Mouse (Mus musculus) cerebellum, postnatal 14 days (tissue): ENCODE data around the gene Hspg2.

Experiments used
- DNase-seq, 2 experiments: peaks; one replicate each; pipeline ENCODE4 v3.0.0; 2021; ENCODE audit warnings: mixed read lengths in 2 of 2

Gene Hspg2

GRCm38 (mm10) chr4:137502801-137503200 lies 34.2 kb downstream of the Hspg2 start:
- no peak for DNase-seq

- DNase-seq: no peak
These were observed 35.0 kb downstream of the Hspg2 start for GRCm38 (mm10) chr4:137503509-137503971.

- no peak for DNase-seq
These were observed 38.1 kb downstream of the Hspg2 start for GRCm38 (mm10) chr4:137506629-137507028.

- DNase-seq: no peak
These were observed 41.0 kb downstream of the Hspg2 start for GRCm38 (mm10) chr4:137509528-137509927.

GRCm38 (mm10) chr4:137510021-137510696 lies 41.6 kb downstream of the Hspg2 start:
- peak; percentile 43 to 68 for DNase-seq

GRCm38 (mm10) chr4:137512897-137513296 lies 44.3 kb downstream of the Hspg2 start:
- no peak for DNase-seq

- no peak for DNase-seq
These were observed 49.6 kb downstream of the Hspg2 start for GRCm38 (mm10) chr4:137517989-137518691.

- no peak for DNase-seq
These were observed 50.2 kb downstream of the Hspg2 start for GRCm38 (mm10) chr4:137518746-137519145.

GRCm38 (mm10) chr4:137520346-137520745 lies 51.8 kb downstream of the Hspg2 start:
- DNase-seq: no peak

- DNase-seq: peak; percentile 64 to 65
These were observed 53.4 kb downstream of the Hspg2 start for GRCm38 (mm10) chr4:137521966-137522365.

- DNase-seq: no peak
These were observed 56.9 kb downstream of the Hspg2 start for GRCm38 (mm10) chr4:137525426-137525825.

- no peak for DNase-seq
These were observed 58.8 kb downstream of the Hspg2 start for GRCm38 (mm10) chr4:137527368-137527767.

- no peak for DNase-seq
These were observed 59.3 kb downstream of the Hspg2 start for GRCm38 (mm10) chr4:137527872-137528271.

GRCm38 (mm10) chr4:137540356-137540755 lies 71.8 kb downstream of the Hspg2 start:
- no peak for DNase-seq

- no peak for DNase-seq
These were observed 74.4 kb downstream of the Hspg2 start for GRCm38 (mm10) chr4:137542968-137543367.

- DNase-seq: no peak
These were observed 77.0 kb downstream of the Hspg2 start for GRCm38 (mm10) chr4:137545568-137545967.

GRCm38 (mm10) chr4:137546003-137546525 lies 77.5 kb downstream of the Hspg2 start:
- DNase-seq: peak; percentile 54 to 75

- peak; percentile 51 to 68 for DNase-seq
These were observed 84.9 kb downstream of the Hspg2 start for GRCm38 (mm10) chr4:137553466-137553865.

- no peak for DNase-seq
These were observed 88.2 kb downstream of the Hspg2 start for GRCm38 (mm10) chr4:137556673-137557210.

GRCm38 (mm10) chr4:137569873-137570272 lies 101.3 kb downstream of the Hspg2 start:
- DNase-seq: no peak

GRCm38 (mm10) chr4:137574469-137574868 lies 105.9 kb downstream of the Hspg2 start, which contains the start of gene Ldlrad2:
TSS of gene Ldlrad2 (minus strand) at chr4:137574569.
- no peak for DNase-seq

GRCm38 (mm10) chr4:137577486-137577885 lies 108.9 kb downstream of the Hspg2 start:
- no peak for DNase-seq

GRCm38 (mm10) chr4:137578181-137578845 lies 109.7 kb downstream of the Hspg2 start:
- peak; percentile 79 to 82 for DNase-seq
